Comparison of ENCODE assay signal across 8 mouse cellular contexts in genomic region chr17:27133551-27134141, GRCm38 (mm10). TPM values are rescaled to one million over a fixed set of nuclear protein-coding genes. Genes with fewer than 3 reads are reported as not detected.
DNase-seq lines count a peak whose midpoint lies in the region; ATAC-seq lines count a peak whose summit lies in the region.

Gene Uqcc2 (minus strand): TSS chr17:27133916.

- ATAC-seq in inflammation-experienced regulatory T-cells, adult 6 months, result peak; percentile 86
- ATAC-seq in megakaryocyte-erythroid progenitor cell, adult 5-6 weeks (replicated peaks; ENCODE audit: low FRiP score, low TSS enrichment, poor library complexity, severe bottlenecking), result peak; percentile 84

- intact Hi-C loops in gastrocnemius, postnatal 14 days (cut with DNase I; ENCODE audit: low total_unique reads), result no loop called here
- intact Hi-C loops in left cerebral cortex, postnatal 10 days (cut with DNase I), result loop anchor here (5.0 kb wide), 1 partner anchor 69 kb away; the partner anchor contains the start of gene Lemd2

- DNase-seq in adrenal gland, adult (ENCODE audit: inconsistent age in 2 of 2, low spot score in 1 of 2), result peak; percentile 99 to 100
- peak; percentile 99 for DNase-seq in embryo, embryonic 10.5 days (ENCODE audit: low spot score)
- peak; percentile 98 for DNase-seq in gastrocnemius, postnatal 14 days
- peak; percentile 93 to 98 for DNase-seq in left cerebral cortex, postnatal 10 days (ENCODE audit: extremely low spot score in 1 of 2, low spot score in 2 of 2)
- DNase-seq in right cerebral cortex, postnatal 25 days, result peak; percentile 94
- peak; percentile 96 to 97 for DNase-seq in urinary bladder, postnatal 4 days (ENCODE audit: low spot score in 2 of 2)

RNA-seq across cellular contexts. Expression of gene Uqcc2, which starts in this region (rescaled TPM):
- 100 to 1,000 TPM; 342 TPM for total RNA-seq in gastrocnemius, postnatal 14 days (2021)
- polyA plus RNA-seq in inflammation-experienced regulatory T-cells, adult 6 months (2017; shearing (Covaris generic)), result 100 to 1,000 TPM; 123 to 139 (median 128) TPM
- total RNA-seq in left cerebral cortex, postnatal 10 days (2021), result 100 to 1,000 TPM; 177 to 182 TPM
- 180 and 198 TPM in 2 replicates for total RNA-seq in megakaryocyte-erythroid progenitor cell, adult 5-6 weeks (2014; fragmentation: Nextera tagmentation)
- 177 and 204 TPM in 2 replicates for total RNA-seq in megakaryocyte-erythroid progenitor cell, adult 5-6 weeks (2017)

Comparison
In these comparisons a context has a peak if more than half of its experiments do, and no peak if none do; other contexts are left out.
1. Peak in every context shown above with its lines: DNase-seq and ATAC-seq.